Mouse (Mus musculus) ES-E14 (cell line): Measurements from ENCODE around the gene Rest.

Source experiments
- CHD2 ChIP-seq: IDR thresholded peaks from 2 replicates; pipeline ENCODE4 v1.6.1; 2014; ENCODE audit warnings: mild to moderate bottlenecking, low read depth, low read length, inconsistent platforms
- HCFC1 ChIP-seq: IDR thresholded peaks from 2 replicates; pipeline ENCODE4 v1.6.1; 2012; ENCODE audit warnings: low read length, inconsistent platforms, borderline replicate concordance; ENCODE audit not compliant: insufficient read depth
- MAFK ChIP-seq: IDR thresholded peaks from 2 replicates; pipeline ENCODE4 v1.6.1; 2014; ENCODE audit warnings: mild to moderate bottlenecking, low read depth, low read length, inconsistent platforms; ENCODE audit not compliant: insufficient read depth
- ZC3H11A ChIP-seq: IDR thresholded peaks from 2 replicates; pipeline ENCODE4 v1.6.1; 2012; ENCODE audit warnings: low read depth, mild to moderate bottlenecking, inconsistent platforms, low read length, borderline replicate concordance
- ZNF384 ChIP-seq: IDR thresholded peaks from 2 replicates; pipeline ENCODE4 v1.6.1; 2012; ENCODE audit warnings: low read depth, low read length, inconsistent platforms

GRCm38 (mm10) chr5:77267957-77268624 lies 2.8 kb downstream of the Rest start:
- TF ChIP-seq MAFK, result no peak
- no peak for TF ChIP-seq ZC3H11A
- no peak for TF ChIP-seq ZNF384
- no peak for TF ChIP-seq CHD2
- 0 out of 2 replicates have a peak, but pooled peaks have one; percentile 34 for TF ChIP-seq HCFC1
